Mouse (Mus musculus): ENCODE measurements at regions not wholly inside any gene's neighbourhood (a gene's known extent, or its start where the extent isn't known, plus 50 kb on each side); places are given as distances from the start of the nearest gene placed in this dataset.

DNA sequence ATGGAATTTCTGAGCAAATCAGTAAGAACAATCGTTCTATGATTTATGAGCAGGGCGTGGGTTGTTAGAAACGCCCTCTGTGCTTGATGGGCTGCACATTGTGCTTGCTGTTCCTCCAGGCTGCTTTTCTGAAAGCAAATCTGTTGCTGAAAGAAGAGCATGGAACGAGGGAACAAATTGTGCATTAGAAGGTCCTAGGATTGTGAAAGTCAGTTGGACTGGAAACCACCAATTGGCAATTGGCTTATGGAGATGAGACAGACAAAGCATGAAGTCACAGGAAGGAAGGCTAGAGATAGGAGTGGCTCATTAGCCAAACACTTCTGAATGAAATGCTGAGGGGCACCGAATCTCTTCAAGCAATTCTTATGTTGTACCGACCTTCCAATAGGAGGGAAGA, 181.5 kb upstream of the Egfl6 start:
- no peak for TF ChIP-seq GATA1 (IDR thresholded peaks at IDR 0.05; ENCODE audit: borderline replicate concordance, low read length)
- TF ChIP-seq FLI1 (IDR thresholded peaks at IDR 0.05; ENCODE audit: low read length), result no peak
